Mouse (Mus musculus) MEL-GATA-1-ER (cell line): ENCODE data around the gene Csad.

Source experiments
- DNase-seq: peaks from one replicate; pipeline ENCODE4 v3.0.0-alpha.2; 2012; ENCODE audit warnings: low read depth; ENCODE audit errors: extremely low read depth

The Csad gene

GRCm38 (mm10) chr15:102134709-102135108 is 69.8 kb downstream of the Csad start:
- no peak for DNase-seq

- DNase-seq = no peak
Observed at GRCm38 (mm10) chr15:102133314-102133713, 71.2 kb downstream of the Csad start.
